Mouse (Mus musculus) Muller cell, postnatal 12 days (primary cell): ENCODE measurements at regions not wholly inside any gene's neighbourhood (a gene's known extent, or its start where the extent isn't known, plus 50 kb on each side); places are given as distances from the start of the nearest gene placed in this dataset.
A peak's percentile ranks its signal among the peaks of the same experiment; 100 is the strongest.

ENCODE experiments used
- DNase-seq: peaks from one replicate; pipeline ENCODE4 v3.0.0-alpha.2; 2015; ENCODE audit errors: inconsistent ontology term

DNA sequence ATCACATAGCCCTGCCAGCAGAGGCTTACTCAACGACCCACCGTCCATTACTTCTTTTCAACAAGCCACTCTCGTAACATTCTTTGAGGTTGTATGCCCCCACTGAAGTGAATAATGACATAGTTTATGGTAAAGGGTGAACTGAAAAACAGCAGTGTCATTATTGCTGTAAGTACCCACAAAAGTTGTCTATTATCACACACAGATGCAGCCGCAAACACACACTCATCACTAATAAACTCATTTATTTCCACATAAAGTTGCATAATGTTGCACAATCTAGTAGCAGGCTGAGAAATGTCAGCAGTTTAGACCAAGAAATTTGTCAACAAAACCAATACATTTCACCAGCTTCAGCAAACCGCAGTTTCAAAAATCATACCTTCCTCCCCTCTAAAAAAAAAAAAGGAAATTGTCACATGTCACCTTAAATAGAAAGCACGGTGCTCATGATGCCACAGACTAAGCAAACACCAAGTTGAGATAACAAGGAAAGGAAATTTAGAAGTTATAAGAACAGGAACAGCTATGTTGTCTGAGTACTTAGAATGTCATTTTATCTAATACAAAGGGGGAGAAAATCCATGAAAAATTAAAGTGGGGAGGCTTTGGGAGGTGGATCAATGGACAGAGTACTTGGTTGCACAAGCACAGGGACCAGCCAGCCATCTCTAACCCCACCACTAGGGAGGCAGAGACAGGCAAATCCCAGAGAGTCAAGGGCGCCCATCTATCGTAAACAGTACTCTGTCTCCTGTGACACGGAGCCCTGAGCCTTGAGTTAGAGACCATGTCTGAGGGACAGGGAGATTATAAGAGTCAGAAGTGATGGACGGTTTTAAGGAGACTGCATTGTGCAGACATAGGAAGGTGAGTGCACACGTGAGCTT, 195.9 kb downstream of the Hlx start:
- no peak for DNase-seq

DNA sequence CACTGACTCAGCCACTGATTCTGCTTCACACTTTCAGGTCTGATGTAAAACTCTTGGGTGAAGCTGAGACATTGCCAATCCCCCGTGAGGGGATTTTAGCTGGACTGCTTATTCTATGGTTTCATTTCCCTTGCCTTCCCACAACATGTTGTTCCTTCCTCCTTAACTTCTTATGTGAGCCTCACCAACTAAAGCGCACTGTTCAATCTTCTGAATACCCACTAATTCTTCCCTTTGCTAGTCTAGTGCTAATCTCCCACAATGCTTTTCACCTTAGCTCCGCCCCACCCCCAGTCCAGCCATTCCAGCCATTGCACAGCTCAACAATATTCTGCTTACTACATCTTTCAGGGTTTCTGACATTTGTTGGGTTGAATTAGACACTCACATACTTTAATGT, 196.7 kb downstream of the Hlx start:
- no peak for DNase-seq

DNA sequence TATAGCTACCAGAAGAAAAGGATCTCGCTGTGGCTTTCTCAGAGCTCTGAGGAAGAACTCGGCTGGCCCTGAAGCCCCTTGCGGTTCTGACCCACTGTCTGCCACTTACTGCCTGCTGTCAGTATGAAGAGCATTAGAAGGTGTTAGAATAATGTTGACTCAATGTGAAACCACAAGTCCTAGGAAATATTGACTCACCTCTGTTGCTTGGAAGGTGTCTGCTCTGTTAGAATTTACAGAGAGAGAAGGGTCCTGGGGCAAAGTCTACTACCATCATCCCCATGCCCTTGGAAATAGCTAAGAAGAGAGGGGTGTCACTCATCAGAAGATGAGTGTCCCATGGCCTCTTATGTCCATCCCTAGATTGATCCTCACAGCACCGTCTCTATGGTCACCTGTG, 197.9 kb downstream of the Hlx start:
- no peak for DNase-seq

DNA sequence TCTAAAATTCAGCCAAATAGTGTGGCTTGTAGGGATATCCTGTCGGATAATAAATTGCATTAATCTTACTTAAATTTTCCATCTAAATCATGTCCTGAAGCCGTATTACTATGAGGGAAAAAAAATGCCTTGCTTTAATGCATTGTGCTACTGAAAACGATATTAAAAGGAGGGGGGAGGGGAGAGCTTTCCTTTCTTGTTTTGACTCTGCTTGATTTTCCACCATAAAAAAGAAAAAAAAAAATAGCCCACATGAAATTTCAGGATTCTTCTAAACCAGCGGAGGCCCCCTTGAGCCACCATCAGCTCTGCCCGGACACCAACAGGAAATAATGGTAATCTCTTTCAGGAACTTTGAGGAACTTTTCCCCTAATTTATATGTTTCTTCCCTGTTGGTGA, 198.5 kb downstream of the Hlx start:
- no peak for DNase-seq

DNA sequence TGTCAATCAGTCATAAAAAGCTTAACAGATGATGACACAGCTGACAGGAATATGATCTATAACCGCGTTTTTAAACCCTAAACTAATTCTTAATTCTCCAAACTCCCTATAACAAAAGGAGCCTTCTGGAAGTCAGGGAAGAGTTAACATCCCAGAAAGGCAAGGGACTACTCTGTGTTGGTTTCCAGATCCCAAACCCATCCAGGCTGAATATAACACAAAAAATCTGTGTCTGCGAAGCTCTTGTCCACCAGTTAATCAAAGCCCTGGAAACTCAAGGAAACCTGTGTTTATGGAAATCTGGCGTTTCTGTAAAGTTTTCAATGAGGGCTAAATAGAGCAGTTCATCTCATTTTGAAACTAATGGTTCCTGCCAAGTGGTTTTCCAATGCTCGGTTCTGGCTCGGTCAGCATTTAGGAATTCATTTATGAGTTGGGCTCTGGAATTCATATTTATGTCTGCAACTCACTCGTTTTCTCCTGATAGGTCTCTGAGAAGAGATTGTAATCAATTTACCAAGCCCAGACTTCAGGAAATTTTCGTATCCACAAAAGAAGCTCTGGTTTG, 199.8 kb downstream of the Hlx start:
- peak; percentile 66 for DNase-seq

DNA sequence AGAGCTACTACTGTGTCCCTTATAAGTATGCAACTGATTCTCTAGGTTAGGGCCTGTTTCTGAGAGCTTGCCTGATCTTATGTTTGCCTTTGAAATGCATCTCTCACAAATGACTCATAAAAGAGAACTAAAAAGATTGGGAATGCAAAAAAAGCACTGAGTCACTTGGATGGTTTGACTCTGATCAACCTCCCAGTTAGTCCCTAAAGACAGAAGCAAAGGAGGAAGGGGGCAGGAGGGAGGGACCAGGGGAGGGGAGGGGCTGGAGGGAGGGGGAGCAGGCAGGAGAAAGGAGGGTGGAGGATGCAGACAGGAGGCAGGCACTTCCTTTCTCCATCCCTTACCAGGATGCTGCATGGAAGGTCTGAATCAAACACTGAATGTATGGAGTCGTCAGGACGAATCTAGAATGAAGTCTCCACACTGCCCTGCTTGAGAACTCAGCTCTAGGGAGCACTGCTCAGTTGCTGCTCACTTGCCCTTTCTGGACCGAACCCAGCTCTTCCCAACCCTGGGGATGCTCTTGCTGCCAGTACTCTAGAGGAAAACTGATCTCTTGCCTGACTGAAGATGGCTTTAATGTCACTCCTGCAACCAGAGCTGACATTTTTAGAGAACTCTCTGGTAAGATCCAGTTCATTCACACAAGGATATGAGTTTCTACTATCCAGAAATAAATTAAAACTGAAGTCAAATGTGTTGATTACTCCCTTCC, 201.7 kb downstream of the Hlx start:
- peak; percentile 61 for DNase-seq

DNA sequence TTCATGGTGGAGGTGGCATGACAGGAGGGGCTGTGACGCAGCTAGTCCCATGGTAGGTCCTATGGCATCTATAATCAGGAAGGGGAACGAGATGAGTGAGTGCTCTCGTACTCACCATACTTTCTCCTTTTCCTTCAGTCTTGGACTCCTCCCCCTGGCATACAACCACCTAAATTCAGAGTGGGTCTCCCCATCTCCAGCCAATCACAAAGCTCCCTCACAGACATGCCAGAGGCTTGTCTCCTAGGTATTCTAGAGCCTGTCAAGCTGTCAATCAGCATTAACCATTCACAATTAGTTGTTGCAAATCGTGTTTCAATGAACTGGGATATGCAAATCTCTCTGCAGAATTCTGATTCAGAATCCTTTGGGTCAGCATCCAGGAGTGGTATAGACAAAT, 206.7 kb downstream of the Hlx start:
- DNase-seq: no peak

DNA sequence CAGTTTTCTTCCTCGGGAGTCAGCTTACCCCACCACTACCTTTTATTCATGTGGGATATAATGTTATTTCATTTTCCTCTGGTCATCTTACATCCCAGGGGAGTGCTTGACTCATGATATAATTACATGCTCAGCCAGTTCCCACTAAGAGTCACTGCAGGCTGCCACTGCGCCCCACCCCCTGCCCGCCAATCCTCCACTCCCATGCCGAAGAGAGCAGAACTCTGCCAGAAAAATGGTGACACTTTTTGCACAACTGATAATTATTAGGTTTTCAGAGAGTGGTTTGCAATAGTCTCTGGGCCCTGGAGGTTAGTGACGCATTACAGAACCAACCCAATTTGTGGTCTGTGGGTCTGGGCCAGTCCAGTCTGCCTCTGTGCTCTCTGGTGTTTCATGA, 212.9 kb downstream of the Hlx start:
- peak; percentile 43 for DNase-seq

DNA sequence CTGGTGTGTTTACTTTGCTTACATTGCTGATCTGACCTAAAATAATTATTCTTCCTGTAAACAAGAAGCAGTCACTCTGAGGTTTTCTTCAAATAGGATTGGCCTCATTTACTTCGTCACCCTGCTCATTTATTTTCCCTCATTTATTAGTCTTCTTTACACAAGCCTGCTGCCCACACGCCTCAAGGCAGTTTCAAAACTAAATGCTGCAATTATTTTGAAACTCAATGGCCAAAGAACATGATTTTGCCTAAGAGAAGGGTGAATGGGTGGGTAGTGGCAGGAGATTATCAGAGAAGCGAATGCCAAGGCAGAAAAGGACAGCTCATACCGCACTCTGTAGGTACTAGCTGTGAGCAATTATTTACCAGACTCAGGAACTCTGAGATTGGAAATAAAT, 227.8 kb downstream of the Hlx start:
- DNase-seq: no peak

DNA sequence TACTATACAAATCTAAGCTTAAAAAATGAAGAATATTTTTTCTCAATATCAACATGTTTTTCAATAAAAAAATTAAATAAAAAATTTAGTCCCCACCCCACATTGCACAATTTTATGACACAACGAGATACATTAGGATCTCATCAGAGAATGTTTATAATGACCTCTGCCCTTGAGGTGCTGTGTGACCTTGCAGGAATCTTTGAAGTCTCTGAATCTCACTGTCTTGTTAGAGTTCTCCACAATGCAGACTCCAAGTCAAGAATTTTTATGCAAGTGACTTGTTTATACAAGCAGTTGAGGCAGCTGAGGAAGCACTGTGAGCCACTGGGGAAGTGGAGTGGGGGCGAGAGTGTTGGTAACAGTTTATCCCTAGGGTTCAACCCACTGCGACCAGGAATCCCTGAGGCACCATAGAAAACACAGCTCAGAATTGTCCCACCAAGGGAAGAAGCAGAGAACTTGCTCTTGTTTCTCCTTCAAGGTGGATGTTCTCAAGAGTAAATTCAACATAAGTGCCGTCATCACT, 228.5 kb downstream of the Hlx start:
- DNase-seq: no peak

DNA sequence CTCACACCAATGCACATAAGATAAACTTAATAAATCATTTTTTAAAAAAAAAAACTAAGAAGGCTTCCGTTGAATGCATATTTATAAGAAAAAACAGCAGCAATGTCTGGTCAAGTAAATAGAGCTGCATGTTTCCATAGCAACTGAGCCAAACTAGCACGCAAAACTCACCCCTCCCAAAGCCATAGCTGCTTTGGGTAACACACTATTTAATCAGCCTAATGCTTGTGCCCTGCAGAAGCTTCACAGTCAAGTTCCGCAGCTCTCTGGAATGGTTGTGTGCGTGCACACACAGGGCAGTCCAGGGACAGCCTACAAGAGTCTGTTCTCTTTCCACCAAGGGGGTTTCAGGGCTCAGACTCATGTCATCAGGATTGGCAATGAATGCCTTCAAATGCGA, 231.7 kb downstream of the Hlx start:
- no peak for DNase-seq

DNA sequence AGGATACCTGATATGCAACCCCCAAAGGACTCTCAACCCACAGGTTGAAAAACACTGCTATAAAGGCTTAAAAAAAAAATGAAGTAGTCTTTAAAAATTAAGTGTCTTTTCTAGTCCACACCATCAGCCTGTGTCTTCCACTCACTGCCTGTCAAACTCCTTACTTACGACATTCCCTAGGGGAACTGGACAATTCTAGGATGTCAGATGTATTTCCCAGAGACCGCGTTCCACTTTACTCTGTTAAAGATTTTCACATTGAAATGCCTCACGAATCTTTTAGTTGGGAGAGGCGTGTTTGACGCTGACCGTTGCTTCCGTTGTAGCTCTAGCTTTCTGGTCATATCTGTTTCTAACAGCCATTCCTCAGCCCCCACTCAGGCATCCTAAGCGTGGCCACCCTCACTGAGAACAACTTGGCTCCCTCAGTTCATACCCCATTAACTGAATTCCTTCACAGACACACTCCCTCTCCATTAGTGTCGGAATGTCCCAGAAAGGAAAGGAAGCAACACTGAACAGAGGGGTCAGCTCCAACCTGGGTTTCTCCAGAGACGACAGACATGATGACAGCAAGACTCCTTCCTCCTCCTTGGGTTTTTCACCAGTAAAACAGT, 233.4 kb downstream of the Hlx start:
- no peak for DNase-seq

DNA sequence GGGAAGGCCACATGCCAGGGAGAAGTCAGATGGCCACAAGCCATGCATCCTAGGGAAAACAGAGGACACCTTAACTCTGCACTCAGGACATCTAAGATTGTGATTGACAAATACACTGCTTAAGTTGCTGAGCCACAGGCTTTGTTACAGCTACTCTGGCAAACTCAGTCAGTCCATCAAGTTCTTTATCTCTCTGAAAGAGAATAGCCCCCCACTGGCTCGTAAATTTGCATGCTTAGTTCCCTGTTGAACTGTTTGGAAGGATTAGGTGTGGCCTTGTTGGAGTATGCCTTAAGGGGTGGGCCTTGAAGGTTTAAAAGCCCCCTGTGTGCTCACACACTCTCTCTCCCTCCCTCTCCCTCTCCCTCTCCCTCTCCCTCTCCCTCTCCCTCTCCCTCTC, 235.4 kb downstream of the Hlx start:
- no peak for DNase-seq

DNA sequence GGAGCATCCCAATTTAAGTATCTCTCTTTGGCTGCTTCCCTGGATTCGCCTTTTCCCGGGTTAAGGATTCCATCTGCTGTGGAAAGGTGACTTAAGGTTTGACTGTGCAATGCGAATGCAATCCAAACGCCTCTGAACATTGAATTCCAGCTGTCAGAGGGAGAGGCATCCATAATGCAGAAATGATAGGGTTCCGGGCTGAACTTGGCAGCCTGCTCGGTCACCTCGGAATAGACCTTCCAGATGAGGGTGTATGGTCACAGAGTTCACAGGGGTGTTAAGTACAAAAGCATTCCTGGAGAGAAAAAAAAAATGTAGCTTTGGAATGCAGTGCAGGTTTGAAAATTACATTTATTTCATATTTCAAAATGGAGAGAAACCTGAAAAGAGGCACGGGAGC, 238.6 kb downstream of the Hlx start:
- DNase-seq: no peak

DNA sequence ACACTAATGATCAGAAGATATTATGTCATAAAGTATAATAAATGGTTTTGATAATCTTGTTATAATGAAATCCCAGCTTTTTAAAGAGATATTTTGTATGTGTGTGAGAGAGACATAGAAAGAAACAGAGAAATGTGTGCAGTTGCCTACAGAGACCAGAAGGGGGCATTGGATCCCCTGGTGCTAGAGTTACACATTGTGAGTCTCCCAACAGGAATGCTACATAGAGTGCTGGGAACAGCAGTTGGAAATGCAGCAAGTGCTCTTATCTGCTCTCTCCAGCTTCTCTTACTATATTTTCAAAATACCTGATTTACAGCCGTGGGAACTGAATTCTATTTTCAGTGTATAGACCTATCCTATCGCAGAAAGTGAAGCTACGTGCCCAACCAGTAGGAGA, 240.3 kb downstream of the Hlx start:
- no peak for DNase-seq

DNA sequence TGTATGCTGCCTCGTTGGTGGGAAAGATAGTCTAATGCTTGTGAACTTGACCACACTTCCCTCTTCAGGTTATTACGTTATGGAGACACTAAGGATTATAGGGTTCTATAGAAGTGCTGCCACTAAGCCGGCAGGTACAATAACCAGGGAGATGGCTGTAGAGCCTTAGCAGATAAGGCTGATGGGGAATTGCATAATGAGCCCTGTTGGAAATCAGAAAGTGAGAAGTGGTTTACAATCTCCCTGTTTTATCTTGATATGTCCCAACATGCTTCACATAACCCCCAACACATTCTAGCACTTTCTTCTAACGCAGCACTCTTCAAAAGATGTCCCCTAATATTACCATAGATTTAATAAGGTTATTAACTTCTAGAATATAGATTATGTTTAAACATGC, 241.2 kb downstream of the Hlx start:
- DNase-seq: no peak

DNA sequence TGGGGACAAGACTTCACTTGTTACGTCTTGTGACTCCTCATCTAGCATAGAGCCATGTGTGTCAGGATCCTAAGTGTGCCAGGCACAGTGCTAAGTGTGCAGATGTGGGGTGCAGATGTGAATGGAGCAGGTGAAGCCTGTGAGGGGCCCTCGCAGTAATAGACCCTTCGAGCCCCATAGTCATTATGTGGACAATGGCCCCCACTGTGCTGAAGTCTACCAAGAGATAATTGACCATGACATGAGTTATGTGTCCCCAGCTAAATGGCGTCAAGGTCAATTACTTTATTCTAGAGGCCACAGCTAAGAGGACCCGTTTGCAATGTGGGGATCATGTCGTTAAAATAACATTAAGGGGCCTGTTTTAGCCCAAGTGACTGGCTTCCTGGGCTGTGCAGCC, 245.0 kb downstream of the Hlx start:
- no peak for DNase-seq

DNA sequence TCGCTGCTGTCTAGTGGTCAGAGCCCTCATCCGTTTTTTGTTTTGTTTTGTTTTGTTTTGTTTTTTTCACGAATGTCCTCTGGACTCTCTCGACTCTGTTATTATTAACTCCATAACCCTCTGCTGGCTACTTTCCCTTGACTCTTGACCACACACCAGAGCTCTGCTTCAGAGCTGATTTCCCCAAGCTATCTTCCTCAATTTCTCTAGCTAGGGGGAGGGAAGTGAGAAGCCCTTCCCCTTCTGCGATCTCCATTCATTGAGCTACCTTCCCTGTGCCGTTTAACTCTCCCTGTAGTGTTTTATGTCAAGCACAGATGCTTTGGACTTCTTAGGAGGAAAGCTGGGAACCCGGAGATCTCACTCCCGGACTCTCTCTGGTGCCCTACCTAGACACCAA, 247.6 kb downstream of the Hlx start:
- no peak for DNase-seq

DNA sequence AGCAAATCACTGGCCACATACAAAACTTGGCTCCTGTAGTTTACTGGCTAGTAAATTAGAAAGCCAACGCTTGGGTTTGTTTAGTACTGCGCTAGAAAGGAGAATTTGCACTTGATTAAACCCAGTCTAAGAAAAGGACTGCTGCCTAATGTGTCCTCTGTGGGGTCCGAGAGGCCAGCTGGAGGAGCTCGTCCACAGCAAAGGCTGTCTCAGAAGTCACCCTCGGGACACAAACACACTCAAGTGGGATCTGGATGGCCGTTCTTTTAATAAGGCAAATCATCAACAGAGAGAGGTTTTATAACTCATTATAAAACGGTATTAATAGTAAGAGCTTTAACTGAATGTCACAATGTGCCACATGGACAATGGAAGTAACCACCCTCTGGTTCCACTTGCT, 249.0 kb downstream of the Hlx start:
- no peak for DNase-seq

DNA sequence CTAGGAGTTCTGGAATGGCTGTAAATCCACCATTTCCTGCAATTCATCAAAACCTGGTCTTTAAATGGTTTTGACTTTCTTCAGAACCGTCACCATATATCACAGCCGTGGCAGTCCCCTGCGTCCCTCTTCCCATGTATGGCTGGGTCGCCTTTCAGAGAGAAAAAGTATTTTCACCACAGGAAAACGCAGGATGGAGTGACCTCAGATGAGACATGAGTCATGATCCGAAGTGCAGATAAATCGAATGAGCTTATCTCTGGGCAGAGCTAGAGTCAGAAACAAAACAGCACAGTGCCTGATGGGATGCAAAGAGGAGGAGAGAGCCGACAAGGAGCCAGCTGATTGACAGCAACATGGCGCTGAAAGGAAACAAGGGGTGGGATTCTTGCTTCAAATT, 250.4 kb downstream of the Hlx start:
- no peak for DNase-seq

DNA sequence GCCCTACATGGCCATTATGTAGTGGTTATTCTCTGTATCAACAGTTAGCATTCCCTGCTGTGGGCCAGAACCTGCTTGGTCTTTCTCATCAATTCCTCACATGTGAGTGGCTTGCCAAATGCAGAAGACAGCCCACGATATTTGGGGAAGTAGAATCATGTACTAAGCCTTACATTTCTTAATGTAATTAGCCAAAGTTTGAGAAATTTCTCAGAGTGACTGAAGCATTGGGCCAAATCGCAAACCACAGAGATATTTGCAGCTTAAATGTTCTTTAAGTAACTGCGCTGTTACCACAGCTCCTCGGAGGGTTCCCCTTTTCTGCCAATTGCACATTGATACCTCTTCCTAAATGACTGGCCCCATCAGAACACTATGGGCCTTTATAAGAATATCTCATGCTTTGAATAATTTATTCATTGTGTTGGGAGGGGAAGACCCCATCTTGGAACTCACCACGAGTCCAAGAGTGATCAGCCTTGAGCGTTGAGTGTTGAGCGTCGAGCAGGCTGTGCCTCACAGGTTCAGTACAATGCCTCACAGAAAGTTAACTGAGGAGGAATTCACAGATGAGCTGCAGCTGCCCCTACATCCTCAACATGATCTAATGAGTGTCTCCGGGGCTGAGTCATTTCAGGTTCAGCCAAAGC, 251.7 kb downstream of the Hlx start:
- no peak for DNase-seq

DNA sequence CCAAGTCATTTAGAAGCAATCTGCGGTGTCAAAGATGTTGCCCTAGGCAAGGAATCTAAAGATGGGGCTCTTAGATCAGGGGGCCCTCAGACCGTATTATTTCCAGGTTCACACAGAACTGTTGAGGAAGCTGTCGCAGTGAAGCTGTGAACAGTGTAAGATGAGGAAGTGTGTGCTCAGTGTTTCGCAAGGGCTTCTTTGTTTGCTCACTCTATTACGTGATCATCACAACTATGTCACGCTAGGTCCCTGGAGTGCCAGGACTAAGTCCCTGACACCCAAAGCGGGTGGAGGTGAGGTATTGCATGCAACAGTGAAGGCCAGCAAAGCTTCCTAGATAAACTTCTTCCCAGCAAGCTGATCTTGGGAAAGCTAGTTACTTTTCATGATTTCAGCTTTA, 254.4 kb downstream of the Hlx start:
- DNase-seq: no peak
